Mouse (Mus musculus) megakaryocyte, adult 5-6 weeks (primary cell): ENCODE measurements around the gene Six1. TPM values are rescaled to one million over a fixed set of nuclear protein-coding genes. Genes with fewer than 3 reads are reported as not detected.
"Not testable (repeated sequence)": the region's sequence is repeated elsewhere in the genome, so short reads cannot be mapped to it uniquely, and the experiment has no call there.

Source experiments
- ATAC-seq: 2 replicates; pipeline ENCODE4 v1.8.0; 2016; ENCODE audit warnings: mild to moderate bottlenecking, inconsistent platforms; ENCODE audit not compliant: poor library complexity, severe bottlenecking
- total RNA-seq, 2 experiments: library from RNA; stranded (forward) in 1 of 2; stranded (reverse) in 1 of 2; fragments of 153-499, 151-499 nt in 1 of 2; fragments of 221-1000, 200-1000 nt in 1 of 2; gene quantifications; 2 replicates each; pipeline versions ENCODE4 v1.2.3 to v1.2.4; 2015 to 2017

Gene Six1
- total RNA-seq, 2 experiments from 2014 or later: 0.04 TPM; not detected in 1

- no peak for ATAC-seq
Observed at GRCm38 (mm10) chr12:73037385-73038160, 16.1 kb downstream of the Six1 start.

- peak; percentile 34; the same call in 1 of the 2 replicates for ATAC-seq
Observed at GRCm38 (mm10) chr12:73034901-73035895, 18.5 kb downstream of the Six1 start.

- ATAC-seq: no peak
Observed at GRCm38 (mm10) chr12:73032665-73033064, 21.0 kb downstream of the Six1 start.

GRCm38 (mm10) chr12:73031315-73031714, 22.4 kb downstream of the Six1 start:
- no peak for ATAC-seq

GRCm38 (mm10) chr12:73025490-73025889, 28.2 kb downstream of the Six1 start:
- ATAC-seq: no peak

- ATAC-seq: peak; percentile 54; the same call in 1 of the 2 replicates
Observed at GRCm38 (mm10) chr12:73020941-73021340, 32.7 kb downstream of the Six1 start.

- ATAC-seq: no peak
Observed at GRCm38 (mm10) chr12:73020422-73020821, 33.3 kb downstream of the Six1 start.

- ATAC-seq: no peak
Observed at GRCm38 (mm10) chr12:73018838-73019237, 34.8 kb downstream of the Six1 start.

- ATAC-seq: 0 out of 2 replicates have a peak, but pooled peaks have one; percentile 40
Observed at GRCm38 (mm10) chr12:73016171-73016570, 37.5 kb downstream of the Six1 start.

- ATAC-seq: 0 out of 2 replicates have a peak, but pooled peaks have one; percentile 10
Observed at GRCm38 (mm10) chr12:73014311-73014710, 39.4 kb downstream of the Six1 start.

- ATAC-seq: no peak
Observed at GRCm38 (mm10) chr12:73012824-73013223, 40.9 kb downstream of the Six1 start.

- ATAC-seq: no peak
Observed at GRCm38 (mm10) chr12:73012136-73012785, 41.4 kb downstream of the Six1 start.

GRCm38 (mm10) chr12:73002903-73003302, 50.8 kb downstream of the Six1 start:
- ATAC-seq: not testable (repeated sequence)

GRCm38 (mm10) chr12:73002281-73002680, 51.4 kb downstream of the Six1 start:
- ATAC-seq: not testable (repeated sequence)

- no peak for ATAC-seq
Observed at GRCm38 (mm10) chr12:72998105-72999001, 55.3 kb downstream of the Six1 start.

- ATAC-seq: no peak
Observed at GRCm38 (mm10) chr12:72996646-72997045, 57.0 kb downstream of the Six1 start.
